Mouse (Mus musculus): ENCODE data around the gene Syne4.

DNA sequence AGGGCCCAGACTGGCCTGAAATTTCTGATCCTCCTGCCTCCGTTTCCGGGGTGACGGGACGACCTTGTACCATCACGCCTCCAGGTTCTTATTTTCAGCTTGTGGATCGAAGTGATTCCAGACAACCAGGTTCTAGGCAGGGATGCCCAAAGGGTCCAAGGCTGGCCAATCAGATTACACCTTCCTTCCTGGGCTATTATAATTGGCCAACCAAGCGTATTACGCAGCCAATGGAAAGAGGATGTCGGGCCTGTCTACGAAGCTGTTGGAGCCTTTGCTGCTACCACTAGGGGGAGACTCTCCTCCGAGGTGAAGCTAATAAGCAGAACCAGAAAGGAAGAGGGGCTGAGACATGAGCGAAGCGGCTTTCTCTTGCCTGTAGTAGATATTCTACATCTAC is 17.3 kb downstream of the Syne4 start:
- peak; percentile 91 for TF ChIP-seq CTCF (IDR thresholded peaks at IDR 0.05)
- no peak for TF ChIP-seq EP300 (IDR thresholded peaks at IDR 0.05)

Data from lung, postnatal 0 days (tissue).